Mouse (Mus musculus): Measurements from ENCODE around the gene Ythdf2. TPM values are rescaled to one million over a fixed set of nuclear protein-coding genes. Genes with fewer than 3 reads are reported as not detected.
A peak's percentile ranks its signal among the peaks of the same experiment; 100 is the strongest.

The Ythdf2 gene
- total RNA-seq, 1 experiment from 2014 or later: 77.9 TPM

DNA sequence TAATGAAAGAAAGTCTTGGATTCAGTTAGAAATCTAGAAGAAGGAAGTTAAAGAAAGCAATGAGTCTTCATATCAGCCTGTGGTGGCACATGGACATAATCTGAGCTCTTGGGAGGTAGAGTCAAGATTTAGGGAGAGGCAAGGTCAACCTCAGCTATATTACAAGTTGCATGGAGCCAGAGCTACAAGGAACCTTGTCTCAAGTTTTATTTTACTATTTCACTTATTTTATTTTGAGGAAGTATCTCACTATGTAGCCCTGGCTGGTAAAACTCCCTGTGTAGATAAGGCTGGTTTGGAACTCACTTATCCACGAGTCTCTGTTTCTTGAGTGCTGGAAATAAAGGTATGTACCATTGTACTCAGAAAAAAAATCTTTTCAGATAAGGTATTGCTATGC, 4.5 kb upstream of the Ythdf2 start:
- no peak for ATAC-seq (replicated peaks in 1 of 2; ENCODE audit: insufficient read depth in 1 of 2, low FRiP score in 2 of 2, low TSS enrichment in 1 of 2, low read depth in 1 of 2, poor library complexity in 2 of 2, severe bottlenecking in 2 of 2)

DNA sequence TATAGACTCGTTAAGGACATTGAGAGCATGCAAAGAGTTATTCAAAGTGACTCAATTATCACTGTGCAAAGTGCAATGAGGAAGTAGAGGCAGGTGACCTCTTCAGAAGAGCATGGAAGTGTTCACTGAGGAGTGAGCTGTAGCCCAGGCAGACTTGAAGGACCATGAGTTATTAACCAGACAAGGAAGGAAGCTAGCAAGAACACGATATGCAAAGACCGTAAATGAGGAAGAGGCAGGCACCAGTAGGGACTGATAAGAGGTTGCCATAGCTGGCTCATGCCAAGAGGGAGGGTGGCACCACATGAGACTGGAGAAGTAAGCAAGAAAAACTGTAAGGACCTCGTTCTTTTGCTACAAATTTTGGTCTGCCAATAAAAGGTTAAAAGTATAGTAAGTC, 2.7 kb upstream of the Ythdf2 start:
- ATAC-seq (replicated peaks in 1 of 2; ENCODE audit: insufficient read depth in 1 of 2, low FRiP score in 2 of 2, low TSS enrichment in 1 of 2, low read depth in 1 of 2, poor library complexity in 2 of 2, severe bottlenecking in 2 of 2): peak; percentile 72 to 79

DNA sequence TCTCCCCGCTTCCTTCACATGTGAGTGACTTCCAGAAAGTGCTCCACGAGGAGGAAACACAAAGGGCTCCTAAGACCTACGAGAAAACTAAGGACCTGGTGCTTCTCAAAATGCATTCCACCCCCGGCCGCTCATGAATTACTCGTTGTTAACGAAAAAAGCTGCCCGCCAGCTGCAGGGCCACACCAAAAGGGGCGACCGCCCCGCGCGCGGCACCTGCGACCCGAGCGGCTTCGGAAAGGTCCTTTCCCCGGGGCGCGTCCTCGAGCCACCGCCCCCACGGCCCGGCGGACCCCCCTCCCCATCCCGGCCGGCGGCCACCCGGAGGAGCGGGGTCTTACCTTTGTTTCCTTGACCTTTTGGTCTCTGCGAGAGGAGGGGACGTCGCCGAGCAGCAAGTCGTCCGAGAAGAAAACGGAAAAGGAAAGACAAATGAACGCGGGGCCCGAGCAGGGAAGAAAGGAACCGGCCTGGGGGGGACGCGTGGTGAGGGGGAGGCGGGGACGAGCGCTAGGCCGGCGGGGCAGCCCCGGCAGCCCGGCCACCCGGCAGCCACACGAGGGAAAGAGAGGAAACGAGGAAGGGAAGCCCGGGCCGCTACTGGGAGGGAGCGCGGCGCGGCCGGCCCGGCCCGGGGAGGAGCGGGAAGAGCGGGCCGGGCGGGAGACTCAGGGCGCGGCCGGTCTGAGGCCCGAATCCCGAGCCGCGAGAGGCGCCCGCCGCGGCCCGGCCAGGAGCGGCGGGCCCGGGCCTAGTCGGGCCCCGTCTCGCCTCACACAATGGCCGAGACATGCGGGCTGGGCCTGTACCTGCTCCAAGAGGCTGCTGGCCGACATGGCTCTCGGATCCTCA, 786 bp downstream of the Ythdf2 start:
- no peak for ATAC-seq (replicated peaks in 1 of 2; ENCODE audit: insufficient read depth in 1 of 2, low FRiP score in 2 of 2, low TSS enrichment in 1 of 2, low read depth in 1 of 2, poor library complexity in 2 of 2, severe bottlenecking in 2 of 2)

DNA sequence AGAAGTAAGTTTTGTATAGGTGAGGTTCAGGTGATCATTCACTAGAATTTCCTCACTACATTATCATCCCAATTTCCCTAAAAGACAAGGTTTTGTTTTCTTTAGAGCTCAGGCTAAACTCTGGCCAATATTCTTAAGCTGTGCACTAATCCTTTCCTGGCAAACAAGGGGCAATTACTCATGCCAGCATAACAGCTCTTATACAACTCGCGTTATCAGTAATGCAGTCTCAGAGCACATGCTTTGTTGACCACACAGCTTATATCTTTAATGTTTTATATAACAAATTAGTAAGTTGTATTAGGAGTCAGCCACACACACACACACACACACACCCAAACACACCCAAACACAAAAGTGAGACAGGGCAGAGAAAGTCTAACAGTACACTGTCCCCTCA, 1.8 kb downstream of the Ythdf2 start:
- no peak for ATAC-seq (replicated peaks in 1 of 2; ENCODE audit: insufficient read depth in 1 of 2, low FRiP score in 2 of 2, low TSS enrichment in 1 of 2, low read depth in 1 of 2, poor library complexity in 2 of 2, severe bottlenecking in 2 of 2)

DNA sequence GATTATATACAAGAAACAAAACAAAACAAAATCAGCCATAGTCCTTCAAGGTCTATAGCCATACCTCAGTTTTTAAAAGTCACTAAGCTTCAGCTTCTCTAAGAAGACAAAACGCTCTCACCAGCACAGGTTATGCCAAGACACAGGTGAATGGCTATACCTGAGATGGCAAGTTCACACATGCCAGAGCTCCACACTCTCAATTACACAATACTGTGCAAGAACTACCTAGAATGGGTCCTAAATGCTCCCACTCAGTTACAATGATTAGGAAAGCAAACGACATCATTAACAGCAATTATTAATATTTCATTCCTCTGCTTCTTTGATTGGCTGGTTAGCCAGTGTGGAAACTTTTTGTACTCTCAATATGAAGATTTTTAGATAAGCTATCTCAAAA, 2.8 kb downstream of the Ythdf2 start:
- no peak for ATAC-seq (replicated peaks in 1 of 2; ENCODE audit: insufficient read depth in 1 of 2, low FRiP score in 2 of 2, low TSS enrichment in 1 of 2, low read depth in 1 of 2, poor library complexity in 2 of 2, severe bottlenecking in 2 of 2)

DNA sequence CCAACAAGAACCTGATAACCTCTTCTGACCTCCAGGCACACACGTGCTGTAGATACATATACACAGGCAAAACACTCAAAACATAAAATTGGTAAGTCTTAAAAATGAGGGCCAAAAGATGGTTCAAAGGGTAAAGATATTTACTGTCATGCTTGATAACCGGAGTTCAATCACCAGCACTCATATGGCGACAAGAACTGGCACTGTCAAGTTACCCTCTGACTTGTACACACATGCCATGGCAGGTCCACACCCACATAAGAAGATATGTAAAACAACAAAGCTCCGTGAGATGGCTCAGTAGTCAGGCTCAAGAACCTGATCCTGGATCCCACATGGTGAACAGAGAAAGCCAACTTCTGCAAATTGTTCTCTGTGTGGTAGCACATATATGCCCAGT, 4.8 kb downstream of the Ythdf2 start:
- ATAC-seq (replicated peaks in 1 of 2; ENCODE audit: insufficient read depth in 1 of 2, low FRiP score in 2 of 2, low TSS enrichment in 1 of 2, low read depth in 1 of 2, poor library complexity in 2 of 2, severe bottlenecking in 2 of 2): no peak

DNA sequence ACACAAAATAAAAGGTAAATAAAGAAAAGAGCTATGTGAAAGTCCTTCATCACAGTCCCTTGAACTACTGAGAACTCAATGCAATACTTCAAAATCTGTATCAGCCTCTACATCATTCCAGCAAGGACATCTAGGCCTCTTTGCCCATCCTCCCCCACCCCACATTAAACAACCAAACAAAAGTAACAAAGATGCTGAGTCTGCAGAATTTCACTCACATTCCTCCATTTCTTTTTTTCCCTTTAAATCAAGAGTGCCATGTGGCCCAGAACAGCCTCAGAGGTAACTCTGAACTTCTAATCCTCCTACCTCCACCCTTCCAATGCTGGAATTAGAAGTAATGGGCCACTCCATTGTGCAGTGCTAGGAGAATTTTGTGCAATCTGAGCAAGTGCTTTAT, 13.3 kb downstream of the Ythdf2 start:
- no peak for ATAC-seq (replicated peaks in 1 of 2; ENCODE audit: insufficient read depth in 1 of 2, low FRiP score in 2 of 2, low TSS enrichment in 1 of 2, low read depth in 1 of 2, poor library complexity in 2 of 2, severe bottlenecking in 2 of 2)

DNA sequence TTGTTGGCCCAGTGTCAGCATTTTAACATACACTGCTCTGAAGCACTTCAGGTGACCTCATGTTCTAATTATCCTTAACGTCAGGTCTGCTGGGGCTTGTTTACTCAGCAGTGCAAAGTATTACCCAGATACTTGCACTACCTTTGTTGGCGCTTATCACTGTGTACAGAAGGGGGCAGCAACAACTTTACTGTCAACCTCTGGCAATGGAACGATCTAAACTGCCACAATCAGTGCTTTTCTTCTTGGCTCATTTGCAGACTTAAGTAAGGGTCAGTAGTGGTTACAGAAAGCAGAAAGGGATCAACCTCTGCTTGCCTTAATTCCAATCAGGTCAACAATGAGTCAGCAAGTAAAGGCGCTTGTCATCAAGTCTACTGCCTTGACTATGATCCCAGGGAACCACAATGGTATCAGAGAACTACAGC, 13.8 kb downstream of the Ythdf2 start:
- ATAC-seq (replicated peaks in 1 of 2; ENCODE audit: insufficient read depth in 1 of 2, low FRiP score in 2 of 2, low TSS enrichment in 1 of 2, low read depth in 1 of 2, poor library complexity in 2 of 2, severe bottlenecking in 2 of 2): peak; percentile 44 to 64; a peak in 3 of 4 replicates

DNA sequence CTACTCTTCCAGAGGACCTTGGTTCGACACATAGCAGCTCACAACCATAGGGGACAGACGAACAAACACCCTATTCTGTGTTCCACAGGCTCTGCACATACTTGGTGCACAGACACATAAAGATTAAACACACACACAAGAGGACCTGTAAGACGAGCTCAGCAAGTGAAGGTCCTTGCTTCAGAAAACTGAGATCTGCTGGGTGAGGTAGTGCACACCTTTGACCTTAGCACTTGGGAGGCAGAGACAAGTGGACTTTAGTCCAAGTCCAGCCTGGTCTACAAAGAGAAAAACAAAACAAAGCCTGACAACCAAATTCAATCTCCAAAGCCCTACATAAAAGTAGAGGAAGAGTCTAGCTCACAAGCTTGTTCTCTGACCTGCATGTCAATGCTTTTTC, 17.1 kb downstream of the Ythdf2 start:
- ATAC-seq (replicated peaks in 1 of 2; ENCODE audit: insufficient read depth in 1 of 2, low FRiP score in 2 of 2, low TSS enrichment in 1 of 2, low read depth in 1 of 2, poor library complexity in 2 of 2, severe bottlenecking in 2 of 2): no peak

DNA sequence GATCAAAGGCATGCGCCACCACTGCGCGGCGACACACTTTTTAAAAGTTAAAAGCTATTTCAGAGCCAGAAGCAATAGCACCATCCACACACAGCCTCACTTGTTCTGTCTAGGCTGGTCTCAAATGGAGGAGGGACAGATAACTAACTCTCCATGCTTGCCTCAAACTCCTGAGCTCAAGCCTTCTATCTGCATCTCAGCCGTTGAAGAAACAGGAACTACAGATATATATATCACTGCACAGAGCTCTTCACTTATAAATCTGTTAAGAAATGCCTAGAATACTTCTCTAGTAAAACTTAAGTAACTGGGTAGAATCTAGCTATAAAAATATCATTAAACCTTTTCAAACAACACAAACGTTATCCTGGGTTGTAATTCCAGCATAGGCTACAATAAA, 17.7 kb downstream of the Ythdf2 start:
- no peak for ATAC-seq (replicated peaks in 1 of 2; ENCODE audit: insufficient read depth in 1 of 2, low FRiP score in 2 of 2, low TSS enrichment in 1 of 2, low read depth in 1 of 2, poor library complexity in 2 of 2, severe bottlenecking in 2 of 2)

DNA sequence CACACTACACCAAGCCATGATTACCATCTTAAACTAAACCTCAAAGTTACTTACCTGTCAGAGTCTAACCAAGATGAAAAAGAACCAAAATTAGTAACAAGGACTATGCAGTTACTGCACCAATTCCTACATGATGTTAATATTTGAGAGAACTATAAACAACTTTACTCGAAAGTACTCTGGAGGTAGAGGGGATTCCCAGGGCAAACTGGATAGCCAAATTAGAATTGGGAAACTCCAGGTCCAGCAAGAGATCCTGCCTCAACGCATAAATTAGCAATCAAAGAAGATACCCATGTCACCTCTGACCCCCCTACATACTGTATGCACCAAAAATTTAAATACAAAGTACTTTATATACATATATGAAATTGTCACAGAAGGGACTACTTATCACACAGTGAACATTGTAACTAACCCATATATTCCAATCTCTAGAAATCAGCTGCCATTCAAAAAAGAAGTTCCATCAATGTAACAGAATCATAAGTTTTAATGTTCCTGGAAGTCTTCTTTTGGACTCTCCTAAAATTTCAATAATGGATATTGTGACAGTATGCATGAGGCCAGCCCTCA, 24.2 kb downstream of the Ythdf2 start:
- ATAC-seq (replicated peaks in 1 of 2; ENCODE audit: insufficient read depth in 1 of 2, low FRiP score in 2 of 2, low TSS enrichment in 1 of 2, low read depth in 1 of 2, poor library complexity in 2 of 2, severe bottlenecking in 2 of 2): no peak

DNA sequence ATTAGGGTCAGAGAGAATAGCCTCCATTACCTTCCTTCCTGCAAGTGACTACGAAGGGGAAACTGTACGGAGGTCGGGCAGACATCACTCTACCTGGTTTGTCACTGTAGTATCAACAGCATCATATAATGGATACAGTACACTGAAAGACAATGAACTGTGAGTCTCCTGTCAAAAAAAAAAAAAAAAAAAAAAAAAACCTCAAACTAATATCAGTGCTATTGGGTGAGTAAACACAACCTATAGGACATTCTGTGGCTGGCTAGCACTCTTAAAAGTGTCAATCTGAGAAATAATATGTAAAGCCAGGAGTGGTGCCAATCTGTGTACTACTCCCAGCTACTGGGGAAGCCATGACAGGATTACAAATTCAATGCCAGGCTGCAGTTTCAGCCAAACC, 28.9 kb downstream of the Ythdf2 start:
- no peak for ATAC-seq (replicated peaks in 1 of 2; ENCODE audit: insufficient read depth in 1 of 2, low FRiP score in 2 of 2, low TSS enrichment in 1 of 2, low read depth in 1 of 2, poor library complexity in 2 of 2, severe bottlenecking in 2 of 2)

DNA sequence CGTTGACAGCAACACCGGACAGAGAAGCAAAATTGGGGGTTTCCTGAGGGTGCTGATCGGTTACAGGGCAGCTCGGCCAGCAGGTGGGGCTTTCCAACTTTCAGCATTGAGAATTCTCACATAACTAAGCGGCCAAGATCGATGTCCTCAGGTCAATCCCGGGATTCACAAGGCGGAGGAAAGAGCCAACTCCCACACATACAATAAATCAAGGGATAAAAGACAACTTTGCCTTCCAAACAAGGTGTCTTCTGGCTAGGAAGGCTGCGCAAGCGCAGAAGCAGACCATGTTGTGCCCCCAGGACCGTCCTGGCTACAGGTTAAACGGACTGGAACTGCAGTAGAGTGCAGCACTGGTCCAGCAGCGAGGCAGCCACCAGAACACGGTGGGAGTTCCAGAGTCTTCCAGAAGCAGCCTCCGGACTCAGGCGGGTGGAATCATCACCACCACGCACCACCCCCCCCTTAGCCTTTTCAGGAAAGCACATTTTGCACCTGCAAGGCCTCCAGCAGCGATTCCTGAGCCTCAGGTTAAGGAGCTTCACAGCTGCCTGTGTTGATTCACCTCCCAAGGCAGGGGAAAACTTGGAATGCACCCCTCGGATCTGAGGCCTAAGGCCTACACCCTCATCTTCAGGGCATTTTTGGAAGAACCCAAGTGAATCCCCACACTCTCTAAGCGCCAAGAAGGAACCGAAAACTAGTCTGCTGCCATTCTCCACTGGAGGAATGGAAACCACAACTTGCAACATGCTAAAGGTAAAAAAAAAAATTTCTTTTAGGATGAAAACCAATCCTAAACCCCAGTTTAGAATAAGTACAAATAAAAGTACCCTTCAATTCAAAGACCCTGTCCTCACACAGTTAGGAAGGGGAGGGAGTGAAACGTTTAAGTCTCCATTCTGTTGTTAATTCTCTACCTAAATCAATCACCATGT, 30.1 kb downstream of the Ythdf2 start:
- no peak for ATAC-seq (replicated peaks in 1 of 2; ENCODE audit: insufficient read depth in 1 of 2, low FRiP score in 2 of 2, low TSS enrichment in 1 of 2, low read depth in 1 of 2, poor library complexity in 2 of 2, severe bottlenecking in 2 of 2)

DNA sequence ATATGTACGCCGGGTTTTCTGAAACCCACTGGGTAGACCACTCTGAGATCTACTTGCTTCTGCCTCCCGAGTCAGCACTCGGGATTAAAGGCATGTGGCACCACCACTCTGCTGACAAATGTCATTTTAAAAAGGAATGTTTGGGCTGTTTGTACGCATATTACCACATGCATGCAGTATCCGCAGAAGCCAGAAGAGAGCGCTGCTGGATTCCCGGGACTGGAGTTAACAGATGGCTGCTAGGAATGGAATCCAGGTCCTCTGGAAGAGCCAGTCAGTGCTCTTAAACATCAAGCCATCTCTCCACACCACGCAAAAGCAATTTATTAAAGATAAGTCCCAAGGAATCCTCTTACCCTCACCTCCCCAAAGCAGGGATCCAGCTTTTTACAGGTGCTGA, 31.4 kb downstream of the Ythdf2 start:
- no peak for ATAC-seq (replicated peaks in 1 of 2; ENCODE audit: insufficient read depth in 1 of 2, low FRiP score in 2 of 2, low TSS enrichment in 1 of 2, low read depth in 1 of 2, poor library complexity in 2 of 2, severe bottlenecking in 2 of 2)

DNA sequence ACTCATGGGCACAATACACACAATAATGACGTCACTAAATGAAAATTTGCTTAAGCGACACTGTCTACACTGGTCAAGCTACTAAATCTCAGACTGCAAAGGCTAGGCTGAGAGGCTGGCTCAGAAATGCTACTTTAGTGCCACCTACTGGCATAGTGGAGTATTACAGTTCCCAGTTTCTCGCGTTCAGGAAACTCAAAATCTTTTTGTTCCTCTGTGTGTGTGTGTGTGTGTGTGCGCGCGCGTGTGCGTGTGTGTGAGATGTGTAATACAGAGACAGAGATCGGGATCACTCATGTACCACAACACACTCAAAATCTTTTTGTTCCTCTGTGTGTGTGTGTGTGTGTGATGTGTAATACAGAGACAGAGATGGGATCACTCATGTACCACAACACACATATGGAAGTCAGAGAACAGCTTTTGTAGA, 33.5 kb downstream of the Ythdf2 start:
- ATAC-seq (replicated peaks in 1 of 2; ENCODE audit: insufficient read depth in 1 of 2, low FRiP score in 2 of 2, low TSS enrichment in 1 of 2, low read depth in 1 of 2, poor library complexity in 2 of 2, severe bottlenecking in 2 of 2): peak; percentile 80 to 83

DNA sequence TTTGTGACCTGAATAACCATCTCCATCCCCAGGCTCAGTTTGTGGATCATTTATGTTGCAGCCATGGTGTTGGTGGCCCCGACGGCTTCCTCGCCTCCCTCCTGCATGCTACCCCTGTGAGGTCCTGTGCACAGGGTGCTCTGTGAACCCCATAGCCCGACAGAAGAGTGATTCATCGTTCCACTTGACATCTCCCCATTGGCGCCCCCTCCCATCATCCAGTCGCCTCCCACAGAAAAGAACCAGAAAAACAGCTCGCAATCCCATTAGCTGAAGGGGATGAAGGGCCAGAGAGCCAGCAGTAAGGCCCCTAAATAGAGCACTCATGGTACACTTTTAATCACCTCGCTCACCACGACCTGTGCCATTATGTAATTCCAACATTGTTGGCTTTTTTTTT, 35.6 kb downstream of the Ythdf2 start:
- ATAC-seq (replicated peaks in 1 of 2; ENCODE audit: insufficient read depth in 1 of 2, low FRiP score in 2 of 2, low TSS enrichment in 1 of 2, low read depth in 1 of 2, poor library complexity in 2 of 2, severe bottlenecking in 2 of 2): no peak

DNA sequence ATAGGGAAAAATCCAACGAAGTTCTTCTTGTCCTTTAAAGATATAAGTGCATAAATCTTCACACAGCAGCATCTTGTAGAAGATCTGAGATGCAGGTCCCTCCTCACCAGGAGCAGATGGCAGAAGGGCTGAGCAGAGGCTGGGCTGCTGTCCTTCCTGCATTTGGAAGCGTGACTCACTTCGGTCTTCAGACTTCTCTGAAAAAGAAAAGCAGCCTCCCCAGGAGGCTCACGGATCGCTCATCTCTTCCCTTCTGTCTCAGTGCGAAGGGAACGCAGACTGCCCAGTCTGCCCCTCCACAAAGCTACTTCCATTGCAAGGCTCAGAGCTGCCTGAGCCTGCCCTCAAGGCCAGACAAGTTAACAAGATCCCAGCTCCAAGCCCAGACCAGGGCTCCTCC, 41.2 kb downstream of the Ythdf2 start:
- no peak for ATAC-seq (replicated peaks in 1 of 2; ENCODE audit: insufficient read depth in 1 of 2, low FRiP score in 2 of 2, low TSS enrichment in 1 of 2, low read depth in 1 of 2, poor library complexity in 2 of 2, severe bottlenecking in 2 of 2)

DNA sequence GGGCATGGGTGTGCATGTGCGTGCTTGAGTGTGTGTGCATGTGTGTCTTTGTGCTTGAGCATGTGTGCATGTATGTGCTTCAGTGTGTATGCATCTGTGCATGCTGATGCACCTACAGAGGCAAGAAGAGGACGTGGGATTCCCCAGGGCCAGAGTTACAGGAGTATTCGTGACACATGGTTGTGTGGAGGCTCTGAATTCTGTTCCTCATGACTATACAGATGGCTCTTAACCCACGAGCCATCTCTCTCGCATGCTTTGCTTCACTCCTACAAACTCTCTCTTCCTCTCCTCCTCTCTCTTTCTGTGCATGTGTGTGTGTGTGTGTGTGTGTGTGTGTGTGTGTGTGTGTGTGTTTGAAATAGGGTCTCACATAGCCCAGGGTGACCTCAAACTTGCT, 42.3 kb downstream of the Ythdf2 start:
- no peak for ATAC-seq (replicated peaks in 1 of 2; ENCODE audit: insufficient read depth in 1 of 2, low FRiP score in 2 of 2, low TSS enrichment in 1 of 2, low read depth in 1 of 2, poor library complexity in 2 of 2, severe bottlenecking in 2 of 2)
